Mouse (Mus musculus) liver, embryonic 12.5 days (tissue): ENCODE data around the gene Irgm2. TPM values are rescaled to one million over a fixed set of nuclear protein-coding genes. Genes with fewer than 3 reads are reported as not detected.
"Not testable (repeated sequence)": the region's sequence is repeated elsewhere in the genome, so short reads cannot be mapped to it uniquely, and the experiment has no call there.

Experiments used
- ATAC-seq: fragments of 200-750 bp; cut with Nextera tagmentation; 2 replicates; pipeline ENCODE4 v1.8.0; 2017; ENCODE audit warnings: moderate number of reproducible peaks, mild to moderate bottlenecking, moderate library complexity
- H3K27ac ChIP-seq: fragments of 300-500 bp; sonication (generic); 2 replicates; pipeline ENCODE4 v1.5.1; 2016; ENCODE audit warnings: mild to moderate bottlenecking
- H3K27me3 ChIP-seq: fragments of 300-500 bp; sonication (generic); replicated peaks from 2 replicates; pipeline ENCODE4 v1.6.1; 2016; ENCODE audit warnings: mild to moderate bottlenecking, moderate library complexity
- H3K36me3 ChIP-seq: fragments of 300-500 bp; sonication (generic); 2 replicates; pipeline ENCODE4 v1.6.1; 2016; ENCODE audit warnings: mild to moderate bottlenecking, moderate library complexity
- H3K4me1 ChIP-seq: fragments of 300-500 bp; sonication (generic); 2 replicates; pipeline ENCODE4 v1.6.1; 2016
- H3K4me2 ChIP-seq: fragments of 300-500 bp; sonication (generic); 2 replicates; pipeline ENCODE4 v1.6.1; 2016; ENCODE audit warnings: mild to moderate bottlenecking, moderate library complexity
- H3K4me3 ChIP-seq: fragments of 300-500 bp; sonication (generic); 2 replicates; pipeline ENCODE4 v1.5.1; 2016; ENCODE audit warnings: mild to moderate bottlenecking, moderate library complexity
- H3K9ac ChIP-seq: fragments of 300-500 bp; sonication (generic); 2 replicates; pipeline ENCODE4 v1.6.1; 2016; ENCODE audit warnings: mild to moderate bottlenecking, moderate library complexity
- H3K9me3 ChIP-seq: fragments of 300-500 bp; sonication (generic); replicated peaks from 2 replicates; pipeline ENCODE4 v1.6.1; 2016; ENCODE audit warnings: mild to moderate bottlenecking, moderate library complexity
- whole genome bisulfite sequencing: fragments of 180-500 bp; shearing (Covaris S2); methylation state at CpG from one replicate; pipeline ENCODE4 v1.1.7; 2016; ENCODE audit not compliant: insufficient replicate concordance; 5-methylcytosine and 5-hydroxymethylcytosine counted together
- polyA plus RNA-seq: library from polyadenylated mRNA; unstranded; fragments of >200 nt; fragmentation: Nextera tagmentation; extraction: Ambion mirVana; gene quantifications from 2 replicates; pipeline ENCODE4 v1.2.1, GENCODE M21; 2016

Irgm2 gene
- polyA plus RNA-seq, 1 experiment from 2014 or later: 2.9 TPM

DNA sequence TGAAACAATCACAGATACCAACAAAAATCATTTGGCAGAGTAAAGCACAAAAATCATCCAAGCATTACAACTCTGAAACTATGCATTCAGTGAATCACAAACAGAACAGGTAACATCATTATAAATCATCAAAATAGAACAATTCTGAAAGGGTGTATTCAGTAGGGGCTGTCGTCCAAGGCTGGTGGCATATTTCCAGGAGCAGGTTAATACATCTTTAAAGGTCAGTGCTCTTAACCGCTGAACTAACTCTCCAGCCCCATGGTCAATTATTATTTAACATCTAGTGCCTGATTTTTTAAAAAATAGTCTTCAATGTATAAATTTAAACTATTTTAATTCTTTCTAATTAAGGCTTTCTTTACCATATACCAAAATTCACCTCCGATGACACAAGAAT, 35.1 kb downstream of the Irgm2 start:
- H3K4me3 ChIP-seq, H3K9ac ChIP-seq, H3K27ac ChIP-seq, H3K9me3 ChIP-seq, H3K36me3 ChIP-seq, H3K4me2 ChIP-seq, H3K4me1 ChIP-seq, ATAC-seq: not testable (repeated sequence)
- WGBS: 71% methylated on average over 3 of the region's 3 CpGs
- peaks cover 22% of the 10 kb centered on the region for H3K27me3 ChIP-seq

DNA sequence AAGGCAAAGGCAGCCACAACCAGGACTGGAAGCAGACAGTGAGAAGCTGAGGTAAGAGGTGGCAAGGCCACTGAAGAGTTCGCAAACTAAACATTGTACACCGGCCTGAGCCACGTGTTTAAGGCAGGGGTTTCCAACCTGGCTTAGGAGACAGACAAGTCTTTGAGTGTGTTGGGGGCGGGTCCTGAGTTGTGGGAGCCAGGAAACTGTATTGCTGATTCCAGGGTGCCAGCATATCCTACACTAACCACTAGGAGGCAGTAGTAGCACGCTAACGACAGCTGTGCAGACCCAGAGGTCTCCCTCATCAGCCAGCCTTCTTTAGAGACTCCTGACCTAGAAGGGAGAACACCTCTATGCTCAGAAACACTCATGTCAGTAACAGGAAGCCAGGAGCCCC, 35.7 kb downstream of the Irgm2 start:
- H3K27ac ChIP-seq: no peak overlapping the region
- peaks cover 18% of the 10 kb centered on the region for H3K27me3 ChIP-seq
- no peak overlapping the region for H3K4me3 ChIP-seq

DNA sequence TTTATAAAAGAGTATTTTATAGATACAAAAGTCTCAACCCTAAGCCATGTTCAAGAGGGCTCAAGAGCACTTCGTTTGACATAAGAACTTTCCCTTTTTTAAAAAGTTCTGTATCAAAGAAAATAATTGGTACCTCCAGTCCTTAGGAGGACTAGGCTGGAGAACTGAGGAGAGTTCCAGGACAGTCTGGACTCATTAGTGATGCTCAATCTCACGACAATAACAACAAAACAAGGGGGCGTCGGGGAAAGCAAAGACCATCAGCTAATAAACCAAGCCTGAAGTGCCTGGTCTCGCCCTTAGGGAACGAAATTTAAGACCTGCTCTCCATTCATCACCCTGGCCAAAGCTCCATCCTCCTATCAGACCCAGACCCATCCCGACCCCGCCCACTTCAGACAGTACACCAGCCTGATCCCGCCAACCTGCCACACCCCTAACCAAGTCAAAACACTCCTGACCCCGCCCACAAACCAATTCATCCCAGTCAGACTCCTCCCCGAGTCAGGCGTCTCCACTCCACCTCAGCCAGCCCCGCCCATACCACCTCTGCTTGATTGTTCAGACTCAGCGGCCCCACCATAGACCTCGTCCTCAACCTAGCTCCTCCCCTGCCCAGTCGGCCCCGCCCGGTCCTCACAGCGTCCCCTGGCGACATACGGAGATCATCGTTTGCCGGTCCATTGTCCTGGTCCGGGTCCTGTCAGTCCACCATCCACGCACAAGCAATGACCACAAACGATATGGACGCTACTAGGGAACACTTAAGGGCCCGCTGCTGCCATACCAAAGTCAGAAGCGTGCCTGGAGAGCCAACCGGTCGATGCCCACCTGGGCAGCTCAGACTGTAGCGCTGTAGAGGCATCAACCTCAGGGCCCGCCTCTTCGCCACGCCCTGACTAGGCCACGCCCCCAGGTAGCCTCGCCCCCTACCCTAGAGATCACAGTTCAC, 39.7 kb downstream of the Irgm2 start:
- H3K4me2 ChIP-seq: peak overlapping the region; percentile 60
- peak; percentile 85 for ATAC-seq
- H3K36me3 ChIP-seq: no peaks in the 10 kb centered on the region
- WGBS: 2% methylated on average over 37 of the region's 37 CpGs
- peaks cover 6% of the 10 kb centered on the region; the same call in 1 of the 2 replicates for H3K27me3 ChIP-seq
- H3K4me3 ChIP-seq: peak overlapping the region; percentile 32
- H3K9me3 ChIP-seq: no peaks in the 10 kb centered on the region
- no peak overlapping the region for H3K9ac ChIP-seq
- no peak overlapping the region for H3K27ac ChIP-seq
- H3K4me1 ChIP-seq: peaks cover 9% of the 10 kb centered on the region

More for the DNA sequence above, 35.7 kb downstream of the Irgm2 start:
- Histone ChIP-seq H3K4me2 (no peak overlapping the region), H3K9me3 (no peaks in the 10 kb centered on the region), H3K36me3 (no peaks in the 10 kb centered on the region), H3K9ac (no peak overlapping the region), H3K4me1 (peaks cover 9% of the 10 kb centered on the region)
- WGBS: 10% methylated on average over 6 of the region's 6 CpGs
- ATAC-seq: no peak

DNA sequence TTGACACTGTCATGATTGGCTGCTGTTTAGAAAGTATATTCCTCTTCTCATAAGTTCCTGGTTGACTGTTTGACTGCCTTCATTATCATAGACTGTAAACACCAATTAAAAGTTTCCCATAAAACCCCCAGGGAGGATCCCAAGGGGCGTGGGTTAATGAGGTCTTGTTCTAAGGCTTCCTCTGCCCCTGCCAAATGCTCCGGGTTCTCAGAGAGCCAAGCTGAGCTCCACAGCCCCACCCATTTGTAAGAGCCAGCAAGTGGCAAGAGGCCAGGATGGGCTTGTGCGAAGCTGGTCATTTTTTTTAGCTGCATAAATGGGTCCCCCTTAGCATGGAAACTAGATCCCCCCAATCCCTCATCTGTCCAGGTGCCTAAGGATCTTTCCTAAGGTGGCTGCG, 47.9 kb downstream of the Irgm2 start:
- Histone ChIP-seq H3K27me3 (peaks cover 5% of the 10 kb centered on the region; the same call in 1 of the 2 replicates), H3K27ac (no peak overlapping the region), H3K9ac (no peak overlapping the region), H3K4me1 (no peaks in the 10 kb centered on the region), H3K4me2 (no peak overlapping the region), H3K36me3 (no peaks in the 10 kb centered on the region), H3K4me3 (no peak overlapping the region), H3K9me3 (no peaks in the 10 kb centered on the region)
- 36% methylated on average over 4 of the region's 4 CpGs for WGBS
- ATAC-seq: no peak

DNA sequence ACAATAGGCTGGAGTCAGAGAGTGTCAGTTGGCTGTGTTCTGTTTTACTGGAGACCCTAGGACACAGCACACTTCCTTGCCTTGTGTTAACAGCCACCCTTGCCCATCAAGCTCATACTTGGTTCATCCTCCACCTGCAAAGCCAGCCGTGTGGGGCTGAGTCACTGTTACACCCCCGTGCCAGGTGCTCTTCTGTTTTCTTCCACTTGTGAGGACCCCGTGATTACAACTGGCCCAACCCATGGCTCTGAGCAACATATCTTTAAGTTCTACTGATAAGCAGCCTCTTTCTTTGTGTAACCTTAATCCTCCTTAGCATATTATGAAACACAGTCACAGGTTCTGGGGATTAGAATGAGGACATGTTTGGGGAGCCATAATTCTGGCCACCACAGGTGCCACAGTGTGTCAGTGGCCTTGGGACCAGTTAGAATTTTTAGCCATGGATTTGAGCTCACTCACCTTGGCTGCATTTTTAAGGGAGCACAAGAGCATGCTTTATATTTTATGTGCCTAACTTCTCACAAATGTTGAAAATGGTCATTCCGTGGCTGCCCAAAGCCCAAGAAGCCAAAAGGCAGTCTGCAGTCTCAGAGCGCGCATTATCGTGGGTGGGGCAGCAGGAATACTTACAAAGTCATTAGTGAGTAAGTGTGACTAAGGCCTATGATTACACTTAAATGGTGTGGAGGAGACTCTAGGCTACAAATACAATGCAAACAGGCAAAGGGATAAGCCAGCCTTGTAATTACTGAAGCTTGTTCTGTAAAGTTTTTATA, 50.0 kb downstream of the Irgm2 start:
- H3K36me3 ChIP-seq: no peaks in the 10 kb centered on the region
- H3K27me3 ChIP-seq: no peaks in the 10 kb centered on the region
- H3K4me3 ChIP-seq: no peak overlapping the region
- no peak overlapping the region for H3K27ac ChIP-seq
- WGBS: 67% methylated on average over 7 of the region's 7 CpGs
- H3K9ac ChIP-seq: no peak overlapping the region
- H3K4me1 ChIP-seq: no peaks in the 10 kb centered on the region
- no peak for ATAC-seq
- no peak overlapping the region for H3K4me2 ChIP-seq
- H3K9me3 ChIP-seq: no peaks in the 10 kb centered on the region

DNA sequence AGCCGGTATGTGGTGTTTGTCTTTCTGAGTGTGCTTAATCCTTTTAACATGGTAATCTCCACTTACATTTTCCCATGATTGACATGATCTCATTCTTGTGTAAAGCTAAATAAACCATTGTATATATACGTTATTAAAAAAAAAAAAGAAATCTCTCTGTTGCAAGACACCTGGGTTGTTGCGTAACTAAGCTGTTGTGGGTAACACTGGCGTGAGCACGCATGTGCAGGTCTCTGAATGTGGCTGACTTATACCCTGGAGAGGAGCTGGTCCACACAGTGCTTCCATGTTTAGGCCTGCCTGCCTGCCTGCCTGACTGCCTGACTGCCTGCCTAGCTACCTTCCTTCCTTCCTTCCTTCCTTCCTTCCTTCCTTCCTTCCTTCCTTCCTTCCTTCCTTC, 51.1 kb downstream of the Irgm2 start:
- H3K4me2 ChIP-seq: no peak overlapping the region
- no peak overlapping the region for H3K9ac ChIP-seq
- H3K27ac ChIP-seq: no peak overlapping the region
- no peak overlapping the region for H3K4me3 ChIP-seq
- no peaks in the 10 kb centered on the region for H3K4me1 ChIP-seq
- no peaks in the 10 kb centered on the region for H3K9me3 ChIP-seq
- H3K36me3 ChIP-seq: no peaks in the 10 kb centered on the region
- ATAC-seq: no peak
- WGBS: 69% methylated on average over 5 of the region's 5 CpGs
- no peaks in the 10 kb centered on the region for H3K27me3 ChIP-seq

DNA sequence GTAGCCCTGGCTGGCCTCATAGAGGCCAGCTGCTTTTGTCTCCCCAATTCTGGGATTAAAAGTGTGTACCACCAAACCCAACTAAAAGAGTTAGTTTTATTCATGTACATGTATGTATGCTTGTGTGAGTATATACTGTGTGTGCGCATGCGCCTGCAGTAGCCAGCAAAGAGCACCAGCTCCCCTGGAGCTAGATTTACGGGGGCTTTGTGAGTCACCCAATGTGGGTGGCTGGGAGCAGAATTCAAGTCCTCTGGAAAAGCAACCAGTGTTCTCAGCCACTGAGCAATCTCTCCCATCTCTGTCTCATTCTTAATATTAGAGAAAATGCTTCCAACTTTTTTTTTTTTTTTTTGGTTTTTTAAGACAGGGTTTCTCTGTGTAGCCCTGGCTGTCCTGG, 55.0 kb downstream of the Irgm2 start:
- Histone ChIP-seq H3K27me3 (no peaks in the 10 kb centered on the region), H3K27ac (no peak overlapping the region), H3K4me3 (no peak overlapping the region), H3K36me3 (no peaks in the 10 kb centered on the region), H3K4me2 (no peak overlapping the region), H3K9ac (no peak overlapping the region), H3K4me1 (no peaks in the 10 kb centered on the region), H3K9me3 (no peaks in the 10 kb centered on the region)
- 76% methylated on average over 3 of the region's 3 CpGs for WGBS
- ATAC-seq: no peak

DNA sequence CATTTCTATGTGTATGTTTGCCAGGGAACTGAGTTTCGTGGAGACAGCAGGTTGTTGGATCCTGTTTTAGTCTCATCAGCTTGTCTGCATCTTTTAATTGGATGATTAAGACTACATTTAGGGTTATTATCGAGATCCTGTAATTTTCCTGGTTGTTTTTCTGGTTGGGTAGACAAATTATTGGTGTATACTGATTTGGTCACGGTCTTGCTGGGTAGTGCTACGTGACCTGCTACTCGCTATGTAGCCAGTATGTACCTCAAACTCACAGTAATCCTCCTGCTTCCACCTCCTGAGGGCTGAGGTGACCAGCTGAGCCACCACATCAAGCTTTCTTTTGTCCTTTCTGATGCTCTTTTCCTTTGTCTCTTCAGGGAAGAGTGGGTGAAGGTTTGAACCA, 58.4 kb downstream of the Irgm2 start:
- ATAC-seq: no peak
- no peaks in the 10 kb centered on the region for H3K9me3 ChIP-seq
- WGBS: 68% methylated on average over 5 of the region's 5 CpGs

DNA sequence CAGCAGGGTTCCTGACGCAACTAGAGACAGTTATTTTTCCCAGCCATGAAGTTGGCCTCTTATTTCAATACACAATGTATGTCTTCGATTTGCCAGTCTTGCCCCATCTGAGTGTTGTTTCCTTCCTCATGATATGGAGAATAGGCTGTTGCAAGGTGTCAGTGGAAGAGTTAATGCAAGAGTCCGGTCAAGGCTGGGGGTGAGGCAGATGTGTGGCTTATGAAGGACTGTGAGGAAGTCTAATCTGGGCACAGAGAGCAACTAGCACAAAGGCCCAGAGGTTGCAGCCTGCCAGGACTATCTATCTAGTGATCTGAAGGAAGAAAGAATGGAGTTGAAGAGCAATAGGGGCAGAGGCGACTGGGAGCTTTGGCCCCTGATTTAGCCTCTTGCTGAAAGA, 60.7 kb downstream of the Irgm2 start:
- ATAC-seq: no peak
- Histone ChIP-seq H3K4me2 (no peak overlapping the region), H3K27ac (no peak overlapping the region), H3K9ac (no peak overlapping the region), H3K4me1 (no peaks in the 10 kb centered on the region), H3K4me3 (no peak overlapping the region), H3K9me3 (no peaks in the 10 kb centered on the region), H3K27me3 (no peaks in the 10 kb centered on the region), H3K36me3 (no peaks in the 10 kb centered on the region)
- 57% methylated on average over 4 of the region's 4 CpGs for WGBS

More for the DNA sequence above, 58.4 kb downstream of the Irgm2 start:
- Histone ChIP-seq H3K9ac (no peak overlapping the region), H3K4me2 (no peak overlapping the region), H3K4me3 (no peak overlapping the region), H3K27ac (no peak overlapping the region), H3K27me3 (no peaks in the 10 kb centered on the region), H3K36me3 (no peaks in the 10 kb centered on the region), H3K4me1 (no peaks in the 10 kb centered on the region)

DNA sequence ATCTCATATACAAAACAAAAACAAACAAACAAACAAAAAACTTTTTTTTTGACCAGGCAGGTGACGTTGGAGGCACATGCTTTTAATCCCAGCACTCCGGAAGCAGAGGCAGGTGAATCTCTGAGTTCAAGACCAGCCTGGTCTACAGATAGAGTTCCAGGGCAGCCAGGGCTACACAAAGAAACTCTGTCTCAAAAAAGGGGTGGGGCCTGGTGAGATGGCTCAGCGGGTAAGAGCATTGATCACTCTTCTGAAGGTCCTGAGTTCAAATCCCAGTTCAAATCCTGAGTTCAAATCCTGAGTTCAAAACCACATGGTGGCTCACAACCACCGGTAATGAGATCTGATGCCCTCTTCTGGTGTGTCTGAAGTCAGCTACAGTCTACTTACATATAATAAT, 62.4 kb downstream of the Irgm2 start:
- H3K4me2 ChIP-seq: no peak overlapping the region
- ATAC-seq: no peak
- H3K4me3 ChIP-seq: no peak overlapping the region
- no peaks in the 10 kb centered on the region for H3K9me3 ChIP-seq
- no peaks in the 10 kb centered on the region for H3K36me3 ChIP-seq
- no peak overlapping the region for H3K27ac ChIP-seq
- no peaks in the 10 kb centered on the region for H3K4me1 ChIP-seq
- WGBS: 62% methylated on average over 4 of the region's 4 CpGs
- H3K9ac ChIP-seq: no peak overlapping the region
- no peaks in the 10 kb centered on the region for H3K27me3 ChIP-seq

DNA sequence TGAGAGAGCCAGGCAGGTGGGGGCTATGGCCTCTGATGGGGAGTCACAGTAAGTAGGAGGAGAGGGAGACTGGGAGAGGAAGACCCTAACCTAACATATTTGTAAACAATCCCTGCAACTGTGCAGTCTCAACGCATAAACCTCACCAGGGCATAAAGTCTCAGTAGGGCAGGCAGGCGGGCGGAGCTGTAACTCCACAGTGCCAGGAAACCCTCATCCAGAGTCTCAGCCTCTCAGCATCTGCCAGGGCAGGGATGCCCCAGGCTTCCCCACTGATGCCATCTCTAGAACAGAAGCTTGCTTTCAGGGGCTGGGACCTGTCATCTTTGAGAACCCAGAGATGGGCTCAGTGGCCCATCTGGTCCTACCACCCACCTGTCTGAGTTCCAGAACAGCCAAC, 62.9 kb downstream of the Irgm2 start:
- Histone ChIP-seq H3K36me3 (no peaks in the 10 kb centered on the region), H3K27me3 (no peaks in the 10 kb centered on the region), H3K27ac (no peak overlapping the region), H3K4me3 (no peak overlapping the region), H3K9me3 (no peaks in the 10 kb centered on the region), H3K9ac (no peak overlapping the region), H3K4me2 (no peak overlapping the region), H3K4me1 (no peaks in the 10 kb centered on the region)
- 74% methylated on average over 3 of the region's 3 CpGs for WGBS
- no peak for ATAC-seq

DNA sequence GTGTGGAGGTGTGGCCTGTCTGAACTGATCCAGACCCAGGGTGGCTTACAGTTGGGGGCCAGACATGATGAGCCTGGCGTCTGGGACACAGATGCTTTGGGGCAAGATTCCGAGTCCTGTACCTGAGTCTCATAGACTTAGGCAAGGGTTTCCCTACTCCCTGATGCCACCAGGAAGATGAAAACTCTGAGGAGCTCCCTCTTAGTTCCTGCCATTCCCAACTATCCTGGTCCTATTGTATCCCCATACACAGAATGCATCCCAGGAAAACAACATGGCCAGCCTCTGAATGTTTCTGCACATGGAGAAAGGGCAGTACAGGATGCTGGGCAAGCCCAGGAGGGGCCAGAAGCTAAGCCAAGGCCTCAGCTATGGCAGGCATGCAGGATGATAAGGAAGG, 64.1 kb downstream of the Irgm2 start:
- H3K36me3 ChIP-seq: no peaks in the 10 kb centered on the region
- no peaks in the 10 kb centered on the region for H3K9me3 ChIP-seq
- ATAC-seq: no peak
- H3K4me3 ChIP-seq: no peak overlapping the region
- no peak overlapping the region for H3K27ac ChIP-seq
- no peaks in the 10 kb centered on the region for H3K27me3 ChIP-seq
- 50% methylated on average over 2 of the region's 2 CpGs for WGBS
- H3K4me1 ChIP-seq: no peaks in the 10 kb centered on the region
- no peak overlapping the region for H3K9ac ChIP-seq
- no peak overlapping the region for H3K4me2 ChIP-seq
